Mouse (Mus musculus): ENCODE results near the gene Ptcra. TPM values are rescaled to one million over a fixed set of nuclear protein-coding genes. Genes with fewer than 3 reads are reported as not detected.

The Ptcra gene
- polyA plus RNA-seq, 1 experiment from 2014 or later, result 0.15 TPM

DNA sequence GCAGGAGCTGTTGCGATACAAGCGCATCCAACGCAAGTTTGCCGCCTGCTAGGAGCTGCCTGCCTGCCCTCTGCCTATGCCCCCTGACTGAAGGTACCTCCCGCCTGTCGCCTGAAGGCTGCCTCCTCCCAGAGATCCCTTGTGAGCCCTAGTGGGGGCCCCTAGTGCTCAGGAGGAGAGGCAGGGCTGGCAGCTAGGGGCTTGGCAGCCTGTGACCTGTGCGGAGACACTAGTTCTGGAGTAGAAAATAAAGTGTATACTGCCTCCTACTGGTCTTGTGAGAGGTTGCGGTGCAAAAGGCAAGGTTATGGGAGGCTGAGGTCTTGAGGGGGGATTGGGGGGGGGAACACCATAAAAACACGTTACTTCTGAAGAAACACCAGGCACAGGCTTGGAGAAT, 38.2 kb downstream of the Ptcra start:
- Histone ChIP-seq H3K27ac (replicated peaks) (no peak overlapping the region), H3K4me1 (replicated peaks) (peaks cover 14% of the 10 kb centered on the region; the same call in 1 of the 2 replicates), H3K9ac (no peak overlapping the region), H3K36me3 (replicated peaks) (peaks cover 32% of the 10 kb centered on the region), H3K27me3 (peaks cover 11% of the 10 kb centered on the region), H3K4me3 (replicated peaks) (no peak overlapping the region), H3K9me3 (replicated peaks) (no peaks in the 10 kb centered on the region), H3K4me2 (no peak overlapping the region)
- no peak for ATAC-seq (ENCODE audit: insufficient read depth)
- WGBS (ENCODE audit: insufficient replicate concordance), result 61% methylated on average over 9 of the region's 9 CpGs

DNA sequence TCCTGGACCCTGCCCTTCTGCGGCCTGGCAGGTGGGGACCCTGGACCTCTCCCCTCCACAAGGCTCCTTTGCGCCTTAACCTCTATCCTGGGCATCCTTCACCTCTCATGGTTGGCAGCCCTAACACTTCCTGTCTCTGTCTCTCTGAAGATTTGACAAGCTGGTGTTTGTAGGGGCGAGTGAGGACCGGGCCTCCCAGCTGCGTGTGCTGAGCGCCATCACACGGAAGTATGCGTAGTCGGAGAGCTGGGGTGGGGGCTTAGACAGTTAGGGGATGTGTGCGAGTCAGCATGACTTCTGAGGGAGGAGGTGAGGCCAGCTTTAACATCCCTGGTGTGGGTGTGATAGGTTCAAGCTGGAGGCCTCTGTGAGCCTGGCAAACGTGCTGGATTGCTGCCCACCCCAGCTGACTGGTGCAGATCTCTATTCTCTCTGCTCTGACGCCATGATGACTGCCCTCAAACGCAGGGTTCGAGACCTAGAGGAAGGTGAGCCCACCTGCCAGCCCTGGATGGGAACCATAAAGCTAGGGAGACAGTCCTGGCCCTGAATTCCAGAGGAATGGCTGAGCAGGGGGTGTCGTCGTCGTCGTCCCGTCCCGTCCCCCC, 38.9 kb downstream of the Ptcra start:
- peaks cover 11% of the 10 kb centered on the region for H3K27me3 ChIP-seq
- WGBS (ENCODE audit: insufficient replicate concordance), result 78% methylated on average over 20 of the region's 20 CpGs
- H3K4me3 ChIP-seq (replicated peaks), result no peak overlapping the region

DNA sequence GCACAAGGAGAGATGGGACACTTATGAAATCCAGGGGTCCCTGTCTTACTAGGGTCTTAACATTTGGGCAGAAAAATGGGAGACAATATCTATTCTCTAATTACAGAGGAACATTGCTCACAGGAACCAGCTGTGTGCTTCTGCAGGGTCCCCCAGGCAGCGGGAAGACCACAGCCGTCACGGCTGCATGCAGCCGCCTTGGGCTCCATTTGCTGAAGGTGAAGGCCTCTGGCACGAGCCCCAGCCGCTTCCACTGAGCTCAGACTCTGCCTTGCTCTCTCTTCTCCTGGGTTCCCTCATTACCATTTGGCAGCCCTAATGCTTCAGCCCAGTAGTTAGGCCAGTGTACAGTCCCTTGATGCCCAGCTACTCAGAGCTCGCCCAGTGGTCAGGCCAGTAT, 42.4 kb downstream of the Ptcra start:
- Histone ChIP-seq H3K36me3 (replicated peaks) (peaks cover 42% of the 10 kb centered on the region), H3K4me3 (replicated peaks) (no peak overlapping the region), H3K9ac (no peak overlapping the region), H3K27me3 (no peaks in the 10 kb centered on the region), H3K4me2 (no peak overlapping the region), H3K4me1 (replicated peaks) (peaks cover under 1% of the 10 kb centered on the region; the same call in 1 of the 2 replicates), H3K9me3 (replicated peaks) (no peaks in the 10 kb centered on the region), H3K27ac (replicated peaks) (no peak overlapping the region)
- no peak for ATAC-seq (ENCODE audit: insufficient read depth)
- 80% methylated on average over 7 of the region's 7 CpGs for WGBS (ENCODE audit: insufficient replicate concordance)

More for the DNA sequence above, 38.9 kb downstream of the Ptcra start:
- Histone ChIP-seq H3K36me3 (replicated peaks) (peaks cover 32% of the 10 kb centered on the region), H3K4me1 (replicated peaks) (peaks cover 14% of the 10 kb centered on the region; the same call in 1 of the 2 replicates), H3K9ac (no peak overlapping the region), H3K9me3 (replicated peaks) (no peaks in the 10 kb centered on the region), H3K27ac (replicated peaks) (no peak overlapping the region), H3K4me2 (no peak overlapping the region)
- no peak for ATAC-seq (ENCODE audit: insufficient read depth)

DNA sequence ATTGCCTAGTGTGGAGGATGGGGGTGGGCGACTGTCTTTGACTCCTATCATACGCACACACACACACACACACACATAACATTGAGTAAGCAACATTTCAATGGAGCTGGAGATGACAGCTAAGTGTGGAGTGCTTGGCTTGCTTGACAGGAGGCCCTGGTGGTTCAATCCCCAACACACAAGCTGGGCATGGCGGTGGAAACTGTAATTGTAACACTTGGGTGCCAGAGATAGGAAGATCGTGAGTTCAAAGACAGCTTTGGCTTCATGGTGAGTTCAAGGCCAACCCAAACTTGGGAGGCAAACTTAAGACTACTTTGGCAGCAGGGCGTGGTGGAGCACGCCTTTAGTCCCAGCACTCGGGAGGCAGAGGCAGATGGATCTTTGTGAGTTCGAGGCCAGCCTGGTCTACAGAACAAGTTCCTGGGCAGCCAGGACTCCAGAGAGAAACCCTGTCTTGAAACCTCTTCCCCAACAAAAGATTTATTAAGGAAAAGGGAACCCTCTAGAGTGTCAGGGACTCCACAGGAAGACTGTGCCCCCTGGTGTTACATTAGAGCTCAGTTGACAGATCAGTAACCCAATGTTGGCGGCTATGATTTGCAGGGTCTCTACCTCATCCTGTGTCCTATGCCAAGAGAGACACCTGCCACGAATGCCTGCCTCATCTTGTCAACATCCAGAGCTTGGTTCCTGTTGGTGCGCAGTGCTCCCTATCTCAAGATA, 48.6 kb downstream of the Ptcra start:
- Histone ChIP-seq H3K36me3 (replicated peaks) (peaks cover 34% of the 10 kb centered on the region), H3K9me3 (replicated peaks) (no peaks in the 10 kb centered on the region), H3K4me3 (replicated peaks) (no peak overlapping the region), H3K27me3 (no peaks in the 10 kb centered on the region), H3K4me2 (no peak overlapping the region), H3K4me1 (replicated peaks) (peaks cover 34% of the 10 kb centered on the region), H3K9ac (no peak overlapping the region), H3K27ac (replicated peaks) (no peak overlapping the region)
- 78% methylated on average over 11 of the region's 11 CpGs for WGBS (ENCODE audit: insufficient replicate concordance)
- ATAC-seq (ENCODE audit: insufficient read depth), result no peak

DNA sequence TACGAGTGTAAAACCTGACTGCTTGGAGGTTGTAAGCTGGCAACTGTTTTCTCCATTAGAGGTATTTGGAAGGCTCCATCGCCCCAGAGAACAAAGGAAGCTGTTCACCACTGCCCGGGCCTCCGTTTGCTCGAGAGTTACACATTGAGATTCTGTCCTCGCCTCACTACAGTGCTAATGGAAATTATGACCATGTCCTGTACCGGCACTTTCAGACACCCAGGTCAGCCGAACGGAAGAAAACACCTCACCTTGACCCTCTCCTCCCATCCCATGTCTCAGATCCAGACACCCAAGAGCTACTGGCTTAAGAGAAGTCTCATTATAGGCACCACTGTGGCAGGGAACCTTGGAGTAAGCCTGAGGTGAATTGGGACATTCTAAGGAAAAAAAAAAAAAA, 49.7 kb downstream of the Ptcra start:
- no peak overlapping the region for H3K4me2 ChIP-seq
- no peaks in the 10 kb centered on the region for H3K27me3 ChIP-seq
- H3K4me1 ChIP-seq (replicated peaks), result peaks cover 34% of the 10 kb centered on the region
- H3K27ac ChIP-seq (replicated peaks), result no peak overlapping the region
- no peak for ATAC-seq (ENCODE audit: insufficient read depth)
- H3K9me3 ChIP-seq (replicated peaks), result no peaks in the 10 kb centered on the region
- H3K36me3 ChIP-seq (replicated peaks), result peaks cover 34% of the 10 kb centered on the region
- 84% methylated on average over 9 of the region's 9 CpGs for WGBS (ENCODE audit: insufficient replicate concordance)
- H3K9ac ChIP-seq, result no peak overlapping the region
- no peak overlapping the region for H3K4me3 ChIP-seq (replicated peaks)

DNA sequence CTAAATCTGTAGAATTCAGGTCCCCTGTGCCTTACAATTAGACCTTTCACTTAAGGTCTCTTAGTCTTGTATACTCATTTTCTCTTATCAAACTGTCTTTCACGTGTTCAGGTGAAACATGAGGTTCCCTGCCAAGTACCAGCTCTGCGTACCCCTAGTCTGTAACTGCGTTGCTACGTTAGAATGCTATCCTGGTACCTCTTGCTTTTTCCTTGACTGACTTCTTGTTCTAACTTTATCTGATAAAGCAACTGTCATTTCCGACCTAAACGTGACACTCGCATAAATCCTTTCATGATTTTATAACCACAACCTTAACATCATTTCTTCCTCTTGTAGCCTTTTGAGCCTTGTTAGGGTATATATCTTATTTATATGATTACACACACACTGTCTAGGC, 51.1 kb downstream of the Ptcra start:
- 13% methylated on average over 7 of the region's 7 CpGs for WGBS (ENCODE audit: insufficient replicate concordance)
- Histone ChIP-seq H3K9me3 (replicated peaks) (no peaks in the 10 kb centered on the region), H3K36me3 (replicated peaks) (peaks cover 34% of the 10 kb centered on the region), H3K27ac (replicated peaks) (peak overlapping the region; percentile 80; the same call in 1 of the 2 replicates), H3K4me2 (peak overlapping the region; percentile 89), H3K4me1 (replicated peaks) (peaks cover 34% of the 10 kb centered on the region), H3K4me3 (replicated peaks) (peak overlapping the region; percentile 99), H3K9ac (peak overlapping the region; percentile 96), H3K27me3 (no peaks in the 10 kb centered on the region)
- ATAC-seq (ENCODE audit: insufficient read depth), result no peak

DNA sequence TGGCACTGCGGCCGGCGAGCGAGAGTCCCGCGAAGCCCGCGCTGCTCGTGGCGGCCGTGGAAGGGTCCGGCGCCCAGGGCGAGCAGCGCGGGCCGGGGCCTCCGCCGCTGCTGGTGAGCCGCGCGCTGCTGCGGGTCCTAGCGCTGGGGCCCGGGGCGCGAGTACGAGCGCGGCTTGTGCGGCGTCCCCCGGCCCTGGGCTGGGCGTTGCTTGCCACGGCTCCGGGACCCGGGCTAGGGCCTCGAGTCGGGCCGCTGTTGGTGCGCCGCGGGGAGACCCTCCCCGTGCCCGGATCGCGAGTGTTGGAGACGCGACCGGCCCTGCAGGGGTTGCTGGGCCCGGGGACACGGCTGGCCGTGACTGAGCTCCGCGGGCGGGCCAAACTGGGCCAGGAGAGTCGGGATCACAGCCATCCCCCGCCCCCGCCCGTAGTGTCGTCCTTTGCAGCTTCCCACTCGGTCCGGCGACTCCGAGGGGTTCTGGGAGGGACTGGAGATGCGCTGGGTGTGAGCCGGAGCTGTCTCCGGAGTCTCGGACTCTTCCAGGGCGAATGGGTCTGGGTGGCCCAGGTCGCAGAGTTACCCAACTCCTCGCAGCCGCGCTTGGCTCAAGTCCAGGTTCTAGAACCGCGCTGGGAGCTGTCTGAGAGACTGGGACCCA, 51.8 kb downstream of the Ptcra start:
- Histone ChIP-seq H3K27ac (replicated peaks) (peak overlapping the region; percentile 80), H3K27me3 (0 out of 2 replicates have a peak, but pooled peaks cover 6% of the 10 kb centered on the region), H3K36me3 (replicated peaks) (peaks cover 30% of the 10 kb centered on the region), H3K9ac (peak overlapping the region; percentile 96), H3K4me1 (replicated peaks) (peaks cover 34% of the 10 kb centered on the region), H3K4me2 (peak overlapping the region; percentile 89), H3K9me3 (replicated peaks) (no peaks in the 10 kb centered on the region), H3K4me3 (replicated peaks) (peak overlapping the region; percentile 99)
- WGBS (ENCODE audit: insufficient replicate concordance), result under 1% methylated on average over 75 of the region's 76 CpGs
- ATAC-seq (ENCODE audit: insufficient read depth), result peak; percentile 62

DNA sequence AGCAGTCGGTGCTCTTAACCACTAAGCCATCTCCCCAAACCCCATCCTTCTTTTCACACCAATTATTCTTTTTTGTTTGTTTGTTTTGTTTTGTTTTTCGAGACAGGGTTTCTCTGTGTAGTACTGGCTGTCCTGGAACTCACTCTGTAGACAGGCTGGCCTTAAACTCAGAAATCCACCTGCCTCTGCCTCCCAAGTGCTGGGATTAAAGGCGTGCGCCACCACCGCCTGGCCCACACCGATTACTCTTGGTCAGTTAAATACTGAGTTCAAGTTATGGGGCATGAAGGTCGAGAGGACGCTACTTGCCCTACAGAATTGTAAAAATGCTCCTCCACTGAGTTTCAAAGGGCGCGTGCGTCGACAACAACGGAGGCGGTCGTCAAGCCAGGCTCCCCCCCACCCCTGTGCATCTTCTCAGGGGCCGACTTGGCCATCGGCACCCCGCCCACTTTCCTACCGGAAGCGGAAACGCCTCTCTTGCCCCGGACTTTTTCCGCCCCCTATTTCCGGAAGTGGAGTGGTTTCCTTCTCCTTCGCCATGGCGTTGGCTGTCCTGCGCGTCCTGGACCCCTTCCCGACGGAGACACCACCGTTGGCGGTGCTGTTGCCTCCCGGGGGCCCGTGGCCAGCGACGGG, 52.4 kb downstream of the Ptcra start, which contains the start of gene Pex6:
Gene Pex6 (plus strand): TSS at position 505 of the 639 bp plus-strand sequence.
- Histone ChIP-seq H3K4me2 (peak within 1 kb of the TSS; percentile 89), H3K9ac (peak within 1 kb of the TSS; percentile 96), H3K4me1 (replicated peaks) (peaks cover 39% of the 10 kb centered on the region), H3K36me3 (replicated peaks) (peaks cover 24% of the 10 kb centered on the region), H3K4me3 (replicated peaks) (peak within 1 kb of the TSS; percentile 99), H3K27ac (replicated peaks) (peak within 1 kb of the TSS; percentile 80), H3K9me3 (replicated peaks) (no peaks in the 10 kb centered on the region), H3K27me3 (0 out of 2 replicates have a peak, but pooled peaks cover 7% of the 10 kb centered on the region)
- peak; percentile 82 for ATAC-seq (ENCODE audit: insufficient read depth)
- WGBS (ENCODE audit: insufficient replicate concordance), result 7% methylated on average over 36 of the region's 36 CpGs

DNA sequence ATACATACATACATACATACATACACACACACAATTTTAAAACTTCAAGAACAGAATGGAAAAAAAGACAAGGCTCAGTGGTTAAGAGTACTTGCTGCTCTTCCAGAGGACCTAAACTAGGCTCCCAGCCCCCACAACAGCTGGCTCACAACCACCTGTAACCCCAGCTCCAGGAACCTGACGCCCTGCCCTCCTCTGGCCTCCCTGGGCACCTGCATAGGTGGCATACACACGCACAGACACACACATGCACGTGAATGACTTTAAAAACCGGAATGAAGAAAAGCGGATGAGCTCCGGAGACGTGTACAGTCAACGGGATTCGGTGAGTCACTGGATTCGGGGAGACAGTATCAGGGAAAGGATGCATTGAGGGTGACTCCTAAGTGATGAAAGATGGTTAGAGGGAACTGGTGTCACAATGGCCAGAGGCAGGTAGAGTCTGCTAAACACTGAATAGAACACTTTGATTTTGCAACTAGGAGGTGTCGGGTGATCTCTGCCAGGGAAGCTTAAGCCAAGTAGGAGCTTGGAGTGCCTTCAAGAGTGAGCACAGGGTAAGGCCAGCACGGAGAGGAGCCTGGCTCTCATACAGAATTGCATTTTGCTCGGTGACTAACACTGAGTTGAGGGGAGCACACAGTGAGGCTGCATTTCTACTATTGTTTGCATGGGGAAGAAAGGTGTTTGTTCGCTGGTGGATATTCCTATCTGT, 57.0 kb downstream of the Ptcra start:
- H3K4me2 ChIP-seq, result no peak overlapping the region
- no peak for ATAC-seq (ENCODE audit: insufficient read depth)
- H3K4me3 ChIP-seq (replicated peaks), result no peak overlapping the region
- no peak overlapping the region for H3K27ac ChIP-seq (replicated peaks)
- no peaks in the 10 kb centered on the region for H3K9me3 ChIP-seq (replicated peaks)
- H3K4me1 ChIP-seq (replicated peaks), result peaks cover 50% of the 10 kb centered on the region
- 84% methylated on average over 14 of the region's 14 CpGs for WGBS (ENCODE audit: insufficient replicate concordance)
- 0 out of 2 replicates have a peak, but pooled peaks cover 7% of the 10 kb centered on the region for H3K27me3 ChIP-seq
- no peaks in the 10 kb centered on the region for H3K36me3 ChIP-seq (replicated peaks)
- no peak overlapping the region for H3K9ac ChIP-seq

Data from liver, embryonic 15.5 days (tissue).